Mouse (Mus musculus): ENCODE data around the gene Cul3.

Gene Cul3

DNA sequence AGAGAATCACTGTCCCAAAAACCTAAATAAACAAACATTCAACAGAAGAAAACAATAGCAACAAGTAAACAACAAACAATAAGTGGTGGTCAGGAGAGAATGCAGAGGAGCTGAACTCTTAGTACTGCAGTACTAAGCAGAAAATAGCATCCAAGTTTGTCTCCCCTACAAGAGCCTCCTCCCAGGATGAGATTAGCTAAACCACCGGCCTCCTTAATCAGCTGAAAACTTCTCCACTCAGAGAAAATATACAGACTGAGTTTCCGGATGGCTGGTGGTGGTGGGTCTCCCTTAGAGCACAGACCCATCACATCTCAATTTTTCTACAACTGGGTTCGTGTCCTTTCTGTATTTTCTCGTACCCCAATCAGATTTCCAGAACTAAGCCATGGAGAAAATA lies 47.0 kb downstream of the Cul3 start:
- DNase-seq (ENCODE audit: low spot score), result no peak

DNA sequence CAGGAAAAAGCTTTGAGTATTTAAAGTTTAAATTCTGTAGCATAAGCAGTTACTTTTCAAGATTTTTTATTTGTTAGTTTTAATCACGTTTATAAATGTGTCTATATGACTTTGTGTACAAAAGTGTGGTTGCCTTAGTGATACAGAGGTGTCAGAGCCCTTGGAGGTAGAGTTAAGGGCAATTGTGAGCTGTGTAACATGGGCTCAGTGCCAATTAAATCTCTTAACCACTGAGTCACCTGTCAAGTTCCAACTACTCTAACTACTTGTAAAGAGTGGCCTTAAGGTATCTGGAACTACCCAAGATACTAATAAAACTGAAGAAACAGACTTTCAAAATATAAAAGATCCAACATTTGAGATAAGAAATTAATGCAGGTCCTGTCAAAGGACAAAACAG lies 61.5 kb downstream of the Cul3 start:
- DNase-seq (ENCODE audit: low spot score), result no peak

DNA sequence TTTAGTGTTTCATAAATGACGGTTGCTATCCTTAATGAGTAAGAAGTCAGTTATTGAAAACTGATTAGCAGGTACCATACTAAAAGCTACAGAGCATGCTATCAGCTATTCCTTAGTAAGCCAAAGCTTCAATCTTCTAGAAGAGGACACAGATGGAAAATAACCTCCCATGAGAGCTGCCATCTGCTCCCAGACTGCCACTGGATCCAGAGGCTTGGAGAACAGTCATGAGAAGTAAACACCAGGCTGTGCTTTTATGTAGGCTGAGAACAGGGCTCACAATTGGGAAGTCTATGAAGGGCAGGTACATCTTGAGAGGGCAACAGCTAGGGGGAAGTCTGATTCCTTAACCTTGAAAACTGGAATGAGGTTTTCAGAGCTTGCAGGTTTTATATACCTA lies 79.8 kb downstream of the Cul3 start:
- DNase-seq (ENCODE audit: low spot score), result no peak

- no peak for DNase-seq (ENCODE audit: low spot score)
These were observed 81.6 kb downstream of the Cul3 start for GRCm38 (mm10) chr1:80258632-80259031.

DNA sequence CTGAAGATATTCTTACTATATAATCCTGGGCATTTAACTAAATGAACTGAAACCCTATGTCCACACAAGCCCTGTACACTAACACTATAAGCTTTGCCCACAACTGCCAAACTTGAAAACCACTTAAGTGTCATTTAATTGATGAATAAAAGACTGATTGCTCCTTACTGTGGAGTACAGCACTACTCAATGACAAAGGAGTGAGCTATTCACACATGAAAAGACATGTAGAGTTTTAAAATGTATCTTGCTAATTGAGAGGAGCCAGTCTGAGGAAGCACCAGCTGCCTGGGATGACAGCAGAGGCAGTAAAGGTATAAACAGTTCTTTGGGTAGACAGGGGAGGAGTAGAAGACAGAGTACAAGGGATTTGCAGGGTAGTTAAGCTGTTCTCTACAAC lies 87.0 kb downstream of the Cul3 start:
- DNase-seq (ENCODE audit: low spot score), result no peak

DNA sequence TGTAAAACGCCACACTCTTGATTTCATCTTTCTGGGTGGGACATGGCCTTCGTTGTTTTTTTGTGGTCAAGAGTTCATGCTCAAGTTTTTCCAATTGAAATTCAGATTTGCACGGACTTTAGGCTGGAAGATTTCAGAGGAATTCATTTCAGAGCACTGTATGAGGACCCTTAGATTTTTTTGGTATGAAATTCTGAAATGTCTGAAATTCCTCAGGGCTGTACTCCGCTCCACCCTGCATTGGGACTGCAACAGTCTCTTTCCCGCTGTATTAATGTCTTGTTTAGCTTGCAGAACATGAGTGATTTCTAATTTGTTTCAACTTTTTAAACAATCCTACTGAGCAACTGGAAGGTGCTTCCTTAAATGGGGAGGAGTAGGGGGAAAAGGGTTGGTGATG lies 90.0 kb downstream of the Cul3 start:
- no peak for DNase-seq (ENCODE audit: low spot score)

- no peak for DNase-seq (ENCODE audit: low spot score)
These were observed 93.1 kb downstream of the Cul3 start for GRCm38 (mm10) chr1:80247131-80247530.

- no peak for DNase-seq (ENCODE audit: low spot score)
These were observed 96.2 kb downstream of the Cul3 start for GRCm38 (mm10) chr1:80244123-80244522.

- DNase-seq (ENCODE audit: low spot score), result no peak
These were observed 98.7 kb downstream of the Cul3 start for GRCm38 (mm10) chr1:80241579-80241978.

GRCm38 (mm10) chr1:80240017-80240660 lies 100.1 kb downstream of the Cul3 start:
- DNase-seq (ENCODE audit: low spot score), result no peak

DNA sequence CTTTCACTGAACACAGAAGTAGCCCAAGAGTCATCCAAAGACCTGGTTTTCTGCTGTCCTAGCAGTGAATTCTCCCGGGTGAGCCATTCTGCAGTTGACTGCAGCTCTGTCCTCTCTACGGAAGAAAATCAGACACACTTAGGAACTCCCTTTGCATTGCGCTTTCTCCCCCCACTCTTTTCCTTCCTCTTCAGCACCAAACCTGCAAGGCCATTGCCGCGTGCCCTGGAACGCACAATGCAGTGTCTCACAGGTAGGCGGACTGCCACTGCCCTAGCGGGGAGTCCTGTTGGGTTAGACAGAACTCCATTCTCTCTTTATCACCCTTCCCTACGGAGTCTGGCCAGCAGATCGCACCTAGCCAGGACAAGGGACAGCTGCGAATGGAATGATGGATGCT lies 100.8 kb downstream of the Cul3 start:
- no peak for DNase-seq (ENCODE audit: low spot score)

- DNase-seq (ENCODE audit: low spot score), result no peak
These were observed 103.2 kb downstream of the Cul3 start for GRCm38 (mm10) chr1:80236951-80237702.

DNA sequence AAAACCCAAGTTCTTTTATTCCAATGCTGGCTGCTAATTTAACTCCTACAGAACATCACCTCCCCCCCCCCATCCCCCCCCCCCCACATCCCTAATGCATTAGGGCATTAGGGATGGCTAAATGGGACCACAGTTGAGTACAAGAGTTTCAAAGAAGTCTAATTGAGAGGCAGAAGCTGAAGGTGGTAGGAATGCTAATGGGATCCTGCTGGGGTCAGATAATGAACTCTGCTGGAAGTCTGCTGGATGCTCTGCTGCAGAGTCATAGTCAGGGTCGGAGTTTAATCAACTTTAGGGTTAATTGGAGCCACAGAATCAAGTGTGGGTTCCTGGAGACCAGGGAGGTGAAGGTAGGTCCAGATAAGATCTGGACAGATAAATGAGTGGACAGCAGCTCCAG lies 104.2 kb downstream of the Cul3 start:
- DNase-seq (ENCODE audit: low spot score), result no peak

DNA sequence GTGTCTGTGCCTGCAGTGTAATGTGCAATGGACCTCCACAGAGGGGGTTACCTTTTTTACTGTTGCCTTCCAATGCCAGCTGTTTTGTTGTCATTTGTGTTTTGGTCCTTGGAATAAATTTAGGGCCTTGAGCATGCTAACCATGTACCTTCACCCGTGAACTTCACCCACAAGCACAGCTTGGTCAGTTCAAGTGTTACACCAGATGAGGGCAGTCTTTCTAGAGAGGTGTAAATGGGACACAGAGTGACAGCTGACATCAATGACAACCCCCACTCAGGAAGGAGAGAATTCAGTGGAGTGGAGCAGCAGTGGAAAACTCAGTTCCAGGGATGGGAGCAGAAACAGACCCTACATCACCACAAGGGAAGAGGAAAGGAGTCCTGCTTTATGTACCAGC lies 109.7 kb downstream of the Cul3 start:
- DNase-seq (ENCODE audit: low spot score), result no peak

DNA sequence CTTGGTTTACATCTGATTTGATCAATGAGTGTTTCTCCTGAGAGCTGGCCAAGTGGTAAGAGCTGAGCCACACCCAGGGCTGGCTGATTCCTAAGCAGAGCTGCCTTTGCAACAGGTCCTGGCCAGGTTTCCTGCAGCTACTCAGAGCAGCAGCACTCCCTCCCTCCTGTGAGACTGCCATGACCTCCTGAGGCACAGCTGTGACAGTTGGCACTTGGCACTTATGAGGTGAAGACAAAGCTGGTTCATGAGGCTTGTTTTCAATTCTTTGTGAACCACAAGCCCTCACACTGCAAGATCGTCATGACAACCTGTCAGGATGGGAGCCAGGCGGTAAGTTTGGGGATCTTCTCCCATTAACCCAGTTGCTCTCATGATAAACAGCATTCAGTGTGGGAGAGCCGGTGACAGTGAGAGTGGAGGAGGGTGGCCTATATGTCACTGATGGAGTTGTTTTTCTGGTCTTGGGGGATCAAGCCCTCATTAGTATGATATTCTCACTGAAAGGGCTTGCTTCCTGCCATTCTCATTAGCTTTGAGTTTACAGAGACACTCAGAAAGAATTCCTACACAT lies 115.4 kb downstream of the Cul3 start:
- no peak for DNase-seq (ENCODE audit: low spot score)

GRCm38 (mm10) chr1:80221151-80221550 lies 119.1 kb downstream of the Cul3 start:
- DNase-seq (ENCODE audit: low spot score), result no peak

DNA sequence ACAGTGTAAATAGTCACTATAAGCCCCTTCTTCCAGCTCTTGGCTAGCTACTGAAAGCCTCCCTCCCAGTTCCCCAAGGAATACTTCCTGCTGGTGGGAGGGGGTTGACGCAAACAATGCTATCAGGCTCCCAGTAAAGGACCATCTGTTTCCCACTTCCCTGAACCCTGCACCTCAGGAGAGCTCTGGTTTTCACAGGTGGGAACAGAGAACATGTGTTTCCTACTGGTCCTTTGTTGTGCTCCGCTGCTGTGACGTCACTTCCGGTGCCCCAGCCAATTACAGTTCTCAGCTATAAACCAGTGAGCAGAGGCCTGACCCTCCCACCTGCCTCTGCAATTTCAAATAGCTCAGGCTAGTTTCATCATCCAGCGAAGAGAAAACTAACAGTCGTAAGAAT lies 122.0 kb downstream of the Cul3 start, which contains the start of gene Fam124b:
Gene Fam124b (minus strand): TSS at position 206 of the 400 bp plus-strand sequence.
- DNase-seq (ENCODE audit: low spot score), result peak; percentile 18

Data from T-cell, adult 2 months (primary cell).